Mouse (Mus musculus): ENCODE results near the gene Neb.

Gene Neb

GRCm38 (mm10) chr2:52374706-52375105 lies 3.6 kb downstream of the Neb start:
- no peak for DNase-seq (ENCODE audit: low read depth, low spot score)

- no peak for DNase-seq (ENCODE audit: low read depth, low spot score)
Measured at GRCm38 (mm10) chr2:52372480-52372879, 5.8 kb downstream of the Neb start.

- DNase-seq (ENCODE audit: low read depth, low spot score), result no peak
Measured at GRCm38 (mm10) chr2:52372080-52372479, 6.2 kb downstream of the Neb start.

GRCm38 (mm10) chr2:52371066-52371465 lies 7.2 kb downstream of the Neb start:
- no peak for DNase-seq (ENCODE audit: low read depth, low spot score)

- DNase-seq (ENCODE audit: low read depth, low spot score), result no peak
Measured at GRCm38 (mm10) chr2:52369622-52370021, 8.7 kb downstream of the Neb start.

- DNase-seq (ENCODE audit: low read depth, low spot score), result no peak
Measured at GRCm38 (mm10) chr2:52367665-52368064, 10.6 kb downstream of the Neb start.

GRCm38 (mm10) chr2:52367248-52367647 lies 11.0 kb downstream of the Neb start:
- no peak for DNase-seq (ENCODE audit: low read depth, low spot score)

GRCm38 (mm10) chr2:52361086-52361485 lies 17.2 kb downstream of the Neb start:
- DNase-seq (ENCODE audit: low read depth, low spot score), result no peak

- no peak for DNase-seq (ENCODE audit: low read depth, low spot score)
Measured at GRCm38 (mm10) chr2:52359722-52360121, 18.6 kb downstream of the Neb start.

GRCm38 (mm10) chr2:52358156-52358555 lies 20.1 kb downstream of the Neb start:
- no peak for DNase-seq (ENCODE audit: low read depth, low spot score)

GRCm38 (mm10) chr2:52351029-52351428 lies 27.2 kb downstream of the Neb start:
- no peak for DNase-seq (ENCODE audit: low read depth, low spot score)

- no peak for DNase-seq (ENCODE audit: low read depth, low spot score)
Measured at GRCm38 (mm10) chr2:52340990-52341389, 37.3 kb downstream of the Neb start.

- DNase-seq (ENCODE audit: low read depth, low spot score), result no peak
Measured at GRCm38 (mm10) chr2:52335556-52335955, 42.7 kb downstream of the Neb start.

GRCm38 (mm10) chr2:52335087-52335486 lies 43.2 kb downstream of the Neb start:
- DNase-seq (ENCODE audit: low read depth, low spot score), result no peak

- DNase-seq (ENCODE audit: low read depth, low spot score), result no peak
Measured at GRCm38 (mm10) chr2:52333535-52333934, 44.7 kb downstream of the Neb start.

- DNase-seq (ENCODE audit: low read depth, low spot score), result no peak
Measured at GRCm38 (mm10) chr2:52331761-52332160, 46.5 kb downstream of the Neb start.

- no peak for DNase-seq (ENCODE audit: low read depth, low spot score)
Measured at GRCm38 (mm10) chr2:52327244-52327815, 50.9 kb downstream of the Neb start.

- DNase-seq (ENCODE audit: low read depth, low spot score), result no peak
Measured at GRCm38 (mm10) chr2:52321866-52322265, 56.4 kb downstream of the Neb start.

GRCm38 (mm10) chr2:52320175-52320574 lies 58.1 kb downstream of the Neb start:
- no peak for DNase-seq (ENCODE audit: low read depth, low spot score)

- DNase-seq (ENCODE audit: low read depth, low spot score), result peak; percentile 85
Measured at GRCm38 (mm10) chr2:52319020-52319567, 59.2 kb downstream of the Neb start.

GRCm38 (mm10) chr2:52317471-52317870 lies 60.8 kb downstream of the Neb start:
- no peak for DNase-seq (ENCODE audit: low read depth, low spot score)

- DNase-seq (ENCODE audit: low read depth, low spot score), result peak; percentile 70
Measured at GRCm38 (mm10) chr2:52315737-52316136, 62.5 kb downstream of the Neb start.

GRCm38 (mm10) chr2:52314922-52315730 lies 63.1 kb downstream of the Neb start:
- DNase-seq (ENCODE audit: low read depth, low spot score), result peak; percentile 78

Data from CD4-positive, CD25-positive, alpha-beta regulatory T cell, adult 2 months (primary cell).